Mouse (Mus musculus): ENCODE measurements around the gene Gm28048.

The Gm28048 gene

DNA sequence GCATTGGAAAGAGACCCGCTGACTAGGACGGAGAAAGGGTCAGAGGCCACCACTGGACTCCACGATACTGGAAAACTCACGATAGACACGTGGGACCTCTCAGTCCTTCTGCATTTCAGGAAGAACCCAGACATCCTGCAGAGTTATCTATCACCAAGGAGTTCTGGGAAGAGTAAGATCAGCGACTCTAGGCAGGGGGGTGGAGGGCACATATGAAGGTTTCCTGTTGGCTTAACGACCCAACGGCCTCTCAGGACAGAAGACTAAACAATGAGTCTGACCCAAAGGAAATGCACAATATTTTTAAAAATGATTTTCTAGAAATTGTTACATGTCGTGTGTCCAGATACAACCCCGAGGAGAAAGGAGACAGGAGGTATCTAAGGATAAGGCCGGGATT is 150.0 kb downstream of the Gm28048 start:
- DNase-seq (ENCODE audit: low spot score) = no peak

GRCm38 (mm10) chr11:22830684-22831083 is 151.2 kb downstream of the Gm28048 start:
- no peak for DNase-seq (ENCODE audit: low spot score)

DNA sequence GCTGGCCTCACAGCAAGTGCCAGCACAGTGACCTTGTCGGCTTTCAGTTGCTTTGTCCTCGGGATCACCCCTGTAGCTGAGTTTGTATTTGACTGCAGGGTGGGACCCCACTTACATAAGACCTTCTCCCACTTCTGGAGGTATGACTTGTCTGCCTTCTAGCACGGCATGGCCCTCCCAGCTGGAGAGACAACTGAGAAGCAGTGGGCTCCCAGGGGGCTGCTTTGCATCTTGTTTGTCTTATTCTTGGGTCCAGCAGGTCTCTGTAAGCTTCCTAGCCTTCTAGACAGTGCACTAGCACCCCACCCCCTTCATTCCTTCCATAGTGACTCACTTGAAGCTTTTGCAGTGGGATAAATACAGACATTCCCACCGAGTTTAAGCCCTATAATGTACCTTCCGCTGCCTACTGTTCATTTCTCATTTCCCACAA is 151.7 kb downstream of the Gm28048 start:
- DNase-seq (ENCODE audit: low spot score) = no peak

- no peak for DNase-seq (ENCODE audit: low spot score)
Observed at GRCm38 (mm10) chr11:22828988-22829632, 152.8 kb downstream of the Gm28048 start.

GRCm38 (mm10) chr11:22827514-22828080 is 154.3 kb downstream of the Gm28048 start:
- DNase-seq (ENCODE audit: low spot score) = no peak

GRCm38 (mm10) chr11:22826665-22827064 is 155.2 kb downstream of the Gm28048 start:
- DNase-seq (ENCODE audit: low spot score) = no peak

GRCm38 (mm10) chr11:22826051-22826450 is 155.8 kb downstream of the Gm28048 start:
- no peak for DNase-seq (ENCODE audit: low spot score)

- DNase-seq (ENCODE audit: low spot score) = no peak
Observed at GRCm38 (mm10) chr11:22825548-22825947, 156.3 kb downstream of the Gm28048 start.

DNA sequence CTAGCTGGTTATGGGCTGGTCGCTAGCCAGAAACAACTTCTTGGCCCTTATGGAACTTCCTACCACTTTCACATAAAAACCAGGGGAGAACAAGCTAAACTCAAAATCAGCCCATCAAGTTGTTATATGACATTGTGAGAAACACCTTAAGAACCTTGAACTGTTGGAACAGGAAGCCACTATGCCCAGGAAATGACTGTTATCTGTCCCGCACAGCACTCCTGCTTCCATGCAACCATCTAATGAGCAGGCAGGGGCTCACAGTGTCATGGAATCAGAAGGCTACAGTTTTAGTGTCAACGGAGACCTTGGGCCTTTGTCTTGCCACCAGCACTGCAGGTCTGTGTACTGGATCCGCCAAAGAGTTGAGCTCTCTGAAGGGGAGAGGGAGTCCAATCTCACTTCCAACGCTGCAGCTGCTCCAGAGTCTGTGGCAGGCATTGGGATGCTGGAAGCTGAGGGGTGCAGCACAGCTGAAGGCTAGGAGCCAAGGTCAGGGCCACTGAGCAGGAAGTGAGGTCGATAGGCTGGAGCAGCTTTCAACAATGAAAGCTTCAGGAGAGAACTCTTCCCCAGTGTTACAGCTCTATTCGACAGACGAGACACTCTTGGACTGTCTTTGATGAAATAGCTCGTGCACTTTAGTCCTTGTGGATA is 157.7 kb downstream of the Gm28048 start:
- no peak for DNase-seq (ENCODE audit: low spot score)

DNA sequence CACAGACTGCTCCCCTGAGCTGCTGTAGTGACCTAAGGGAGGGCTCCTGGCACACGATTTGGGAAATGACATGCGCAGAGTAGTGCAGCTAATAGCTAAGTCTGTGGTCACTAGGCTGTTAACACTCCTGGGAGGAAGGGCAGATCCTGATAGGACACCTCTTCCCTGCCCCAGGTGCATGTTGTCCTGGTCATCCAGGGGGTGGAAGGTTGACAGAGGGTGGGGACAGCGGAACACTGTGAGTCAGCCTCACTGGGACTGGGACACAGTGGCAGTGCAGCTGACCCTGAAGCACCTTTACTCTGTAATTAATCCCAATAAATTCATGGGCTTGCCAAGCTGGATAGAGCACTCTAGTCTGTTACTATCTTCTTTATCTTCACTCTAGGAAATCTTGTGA is 160.6 kb downstream of the Gm28048 start:
- no peak for DNase-seq (ENCODE audit: low spot score)

- no peak for DNase-seq (ENCODE audit: low spot score)
Observed at GRCm38 (mm10) chr11:22818371-22818770, 163.5 kb downstream of the Gm28048 start.

GRCm38 (mm10) chr11:22815877-22816276 is 166.0 kb downstream of the Gm28048 start:
- DNase-seq (ENCODE audit: low spot score) = no peak

DNA sequence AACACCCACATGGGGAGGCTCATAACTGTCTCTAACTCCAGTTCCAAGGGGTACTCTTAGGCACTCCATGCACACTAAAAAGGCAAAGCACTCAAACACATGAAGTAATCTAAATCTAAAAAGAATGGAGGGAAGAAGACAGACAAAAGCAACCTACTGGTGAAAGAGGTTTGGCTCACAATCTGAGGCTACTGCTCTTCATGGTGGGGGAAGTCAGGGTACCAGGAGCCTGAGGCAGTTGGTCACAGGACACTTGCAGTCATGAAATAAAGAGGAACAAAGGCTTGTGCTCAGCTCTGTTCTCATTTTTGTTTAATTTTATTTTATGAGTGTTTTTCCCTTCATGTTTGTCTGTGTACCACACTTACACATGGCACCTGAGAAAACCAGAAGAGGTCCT is 166.7 kb downstream of the Gm28048 start:
- DNase-seq (ENCODE audit: low spot score) = no peak

GRCm38 (mm10) chr11:22813921-22814704 is 167.8 kb downstream of the Gm28048 start:
- DNase-seq (ENCODE audit: low spot score) = no peak

- no peak for DNase-seq (ENCODE audit: low spot score)
Observed at GRCm38 (mm10) chr11:22813427-22813826, 168.5 kb downstream of the Gm28048 start.

DNA sequence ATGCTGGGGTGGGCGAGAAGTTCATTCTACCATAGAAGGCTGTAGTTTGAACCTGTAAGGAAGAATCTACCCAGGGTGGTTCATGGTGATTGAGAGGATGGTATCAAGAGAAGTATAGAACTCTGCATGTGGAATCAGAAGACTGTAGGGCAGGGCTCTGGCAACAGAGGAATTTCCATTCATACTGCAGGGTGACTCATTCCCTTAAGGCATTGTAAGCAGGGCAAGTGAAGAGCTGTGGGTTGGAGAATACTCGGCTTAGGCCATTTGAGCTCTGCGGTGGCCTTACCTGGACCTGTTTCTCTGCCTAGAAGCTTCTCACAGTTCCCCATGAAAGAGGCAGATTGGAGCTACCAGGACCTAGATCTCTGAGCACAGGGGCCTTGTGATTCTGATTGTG is 170.5 kb downstream of the Gm28048 start:
- no peak for DNase-seq (ENCODE audit: low spot score)

GRCm38 (mm10) chr11:22809465-22810096 is 172.3 kb downstream of the Gm28048 start:
- no peak for DNase-seq (ENCODE audit: low spot score)

DNA sequence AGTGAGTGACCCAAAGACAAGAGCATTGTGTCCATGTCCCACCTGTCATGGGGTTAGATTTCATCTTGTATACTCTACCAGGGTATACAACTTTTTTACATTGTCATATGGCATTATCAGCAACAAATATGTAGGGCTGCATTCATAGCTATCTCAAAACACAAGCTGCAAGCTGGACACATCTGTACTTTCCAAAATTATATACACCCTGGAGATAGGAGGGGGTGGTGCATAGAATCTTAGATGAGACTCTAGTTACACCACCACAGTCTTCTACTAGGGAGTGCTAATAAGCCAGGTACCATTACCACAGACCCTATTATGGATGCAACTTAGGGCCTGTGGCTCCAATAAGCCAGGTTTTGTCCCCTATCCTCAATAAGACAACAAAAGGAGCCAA is 173.8 kb downstream of the Gm28048 start:
- DNase-seq (ENCODE audit: low spot score) = no peak

- no peak for DNase-seq (ENCODE audit: low spot score)
Observed at GRCm38 (mm10) chr11:22805171-22805570, 176.7 kb downstream of the Gm28048 start.

DNA sequence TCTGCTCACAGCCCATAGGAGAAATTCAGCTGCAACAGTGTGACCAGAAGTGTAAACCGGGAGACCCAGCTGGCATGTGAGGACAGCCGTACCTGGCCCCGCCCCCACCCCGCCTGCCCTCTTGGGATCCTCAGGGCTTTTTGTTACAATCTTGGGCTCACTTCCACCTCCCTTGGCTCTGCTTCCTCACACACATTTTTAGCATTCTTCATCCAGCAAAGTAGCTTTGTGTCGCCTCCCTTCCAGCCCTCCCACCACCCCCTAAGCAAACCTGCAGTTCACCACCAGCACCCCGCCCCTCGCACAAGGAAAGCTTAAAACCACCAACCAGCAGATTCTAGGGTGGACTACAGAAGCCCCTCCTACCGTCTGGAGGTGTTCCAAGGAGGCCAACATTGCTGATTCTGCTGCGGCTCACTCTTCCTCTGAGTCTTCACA is 181.9 kb downstream of the Gm28048 start:
- peak; percentile 33 for DNase-seq (ENCODE audit: low spot score)

GRCm38 (mm10) chr11:22798916-22799315 is 183.0 kb downstream of the Gm28048 start:
- DNase-seq (ENCODE audit: low spot score) = no peak

DNA sequence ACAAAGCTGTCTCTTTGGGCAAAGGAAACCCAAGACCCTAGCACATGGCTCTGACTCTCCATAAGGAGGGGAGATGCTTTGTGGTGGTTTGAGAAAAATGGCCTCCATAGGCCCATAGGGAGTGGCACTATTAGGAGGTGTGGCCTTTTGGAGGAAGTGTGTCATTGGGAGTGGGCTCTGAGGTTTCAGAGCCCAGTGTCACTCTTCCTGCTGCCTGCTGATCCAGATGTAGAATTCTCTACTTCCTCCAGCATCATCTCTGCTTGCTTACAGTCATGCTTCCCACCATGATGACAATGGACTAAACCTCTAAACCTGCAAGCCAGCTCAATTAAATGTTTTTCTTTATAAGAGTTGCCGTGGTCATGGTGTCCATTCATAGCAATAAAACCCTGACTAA is 187.2 kb downstream of the Gm28048 start:
- DNase-seq (ENCODE audit: low spot score) = no peak
